Mouse (Mus musculus): ENCODE measurements at regions not wholly inside any gene's neighbourhood (a gene's known extent, or its start where the extent isn't known, plus 50 kb on each side); places are given as distances from the start of the nearest gene placed in this dataset.

- 59% methylated on average over 6 of the region's 6 CpGs for WGBS
- Histone ChIP-seq H3K4me3 (ENCODE audit: low read depth, low read length) (no peak overlapping the region), H3K36me3 (ENCODE audit: control insufficient read depth, insufficient read depth, low read length) (no peaks in the 10 kb centered on the region), H3K4me2 (ENCODE audit: low read depth, low read length, severe bottlenecking) (no peak overlapping the region), H3K4me1 (replicated peaks; ENCODE audit: control insufficient read depth, insufficient read depth, low read length) (no peaks in the 10 kb centered on the region), H3K9ac (ENCODE audit: low read length) (no peak overlapping the region), H3K27ac (ENCODE audit: low read depth, low read length) (no peak overlapping the region), H3K9me3 (ENCODE audit: control insufficient read depth, low read length) (no peaks in the 10 kb centered on the region), H3K27me3 (ENCODE audit: control insufficient read depth, insufficient read depth, low read length) (no peaks in the 10 kb centered on the region)
- no peak for DNase-seq (ENCODE audit: low spot score)
- no peak for ATAC-seq (replicated peaks; ENCODE audit: low FRiP score)
Measured at GRCm38 (mm10) chr16:53073856-53074568, 620.1 kb upstream of the Alcam start.

GRCm38 (mm10) chr16:53071887-53072682 lies 618.2 kb upstream of the Alcam start:
- no peak overlapping the region for H3K4me2 ChIP-seq (ENCODE audit: low read depth, low read length, severe bottlenecking)
- no peaks in the 10 kb centered on the region for H3K36me3 ChIP-seq (ENCODE audit: control insufficient read depth, insufficient read depth, low read length)
- no peak overlapping the region for H3K27ac ChIP-seq (ENCODE audit: low read depth, low read length)
- no peak overlapping the region for H3K4me3 ChIP-seq (ENCODE audit: low read depth, low read length)
- no peaks in the 10 kb centered on the region for H3K27me3 ChIP-seq (ENCODE audit: control insufficient read depth, insufficient read depth, low read length)
- H3K9me3 ChIP-seq (ENCODE audit: control insufficient read depth, low read length): no peaks in the 10 kb centered on the region
- DNase-seq (ENCODE audit: low spot score) (no peak), ATAC-seq (replicated peaks; ENCODE audit: low FRiP score) (no peak)
- no peaks in the 10 kb centered on the region for H3K4me1 ChIP-seq (replicated peaks; ENCODE audit: control insufficient read depth, insufficient read depth, low read length)
- no peak overlapping the region for H3K9ac ChIP-seq (ENCODE audit: low read length)
- WGBS: 91% methylated on average over 9 of the region's 9 CpGs

- Histone ChIP-seq H3K36me3 (ENCODE audit: control insufficient read depth, insufficient read depth, low read length) (no peaks in the 10 kb centered on the region), H3K4me2 (ENCODE audit: low read depth, low read length, severe bottlenecking) (no peak overlapping the region), H3K27me3 (ENCODE audit: control insufficient read depth, insufficient read depth, low read length) (no peaks in the 10 kb centered on the region), H3K9me3 (ENCODE audit: control insufficient read depth, low read length) (no peaks in the 10 kb centered on the region), H3K4me3 (ENCODE audit: low read depth, low read length) (no peak overlapping the region), H3K9ac (ENCODE audit: low read length) (no peak overlapping the region), H3K4me1 (replicated peaks; ENCODE audit: control insufficient read depth, insufficient read depth, low read length) (no peaks in the 10 kb centered on the region), H3K27ac (ENCODE audit: low read depth, low read length) (no peak overlapping the region)
- 83% methylated on average over 3 of the region's 3 CpGs for WGBS
- ATAC-seq (replicated peaks; ENCODE audit: low FRiP score): no peak
- no peak for DNase-seq (ENCODE audit: low spot score)
Measured at GRCm38 (mm10) chr16:53064151-53064550, 610.3 kb upstream of the Alcam start.

DNA sequence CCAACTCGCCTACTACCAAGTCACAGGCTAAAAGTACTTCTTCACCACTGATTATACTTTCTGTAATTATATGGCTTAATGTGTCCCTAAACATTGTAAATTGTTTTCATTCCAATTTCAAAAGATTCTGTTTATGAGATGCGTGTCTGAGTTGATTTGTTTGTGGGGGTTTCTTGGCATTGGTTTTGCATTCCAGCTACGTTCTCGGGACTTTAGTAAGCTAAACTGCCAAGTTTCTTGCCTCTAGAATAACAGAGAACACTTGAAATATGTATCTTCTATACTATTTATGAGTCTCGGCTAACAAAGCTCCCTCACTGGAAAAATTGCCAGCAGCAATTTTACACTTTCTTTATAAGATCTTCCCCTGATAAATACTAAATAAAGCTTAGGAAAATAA lies 609.2 kb upstream of the Alcam start:
- no peak for DNase-seq (ENCODE audit: low spot score)
- H3K4me1 ChIP-seq (replicated peaks; ENCODE audit: control insufficient read depth, insufficient read depth, low read length): no peaks in the 10 kb centered on the region
- no peak overlapping the region for H3K9ac ChIP-seq (ENCODE audit: low read length)
- H3K36me3 ChIP-seq (ENCODE audit: control insufficient read depth, insufficient read depth, low read length): no peaks in the 10 kb centered on the region
- H3K4me3 ChIP-seq (ENCODE audit: low read depth, low read length): no peak overlapping the region
- 89% methylated on average over 5 of the region's 5 CpGs for WGBS
- ATAC-seq (replicated peaks; ENCODE audit: low FRiP score): no peak
- H3K27ac ChIP-seq (ENCODE audit: low read depth, low read length): no peak overlapping the region
- no peak overlapping the region for H3K4me2 ChIP-seq (ENCODE audit: low read depth, low read length, severe bottlenecking)
- H3K9me3 ChIP-seq (ENCODE audit: control insufficient read depth, low read length): no peaks in the 10 kb centered on the region
- H3K27me3 ChIP-seq (ENCODE audit: control insufficient read depth, insufficient read depth, low read length): no peaks in the 10 kb centered on the region

GRCm38 (mm10) chr16:53026056-53026455 lies 572.2 kb upstream of the Alcam start:
- no peak overlapping the region for H3K9ac ChIP-seq (ENCODE audit: low read length)
- no peak for DNase-seq (ENCODE audit: low spot score)

DNA sequence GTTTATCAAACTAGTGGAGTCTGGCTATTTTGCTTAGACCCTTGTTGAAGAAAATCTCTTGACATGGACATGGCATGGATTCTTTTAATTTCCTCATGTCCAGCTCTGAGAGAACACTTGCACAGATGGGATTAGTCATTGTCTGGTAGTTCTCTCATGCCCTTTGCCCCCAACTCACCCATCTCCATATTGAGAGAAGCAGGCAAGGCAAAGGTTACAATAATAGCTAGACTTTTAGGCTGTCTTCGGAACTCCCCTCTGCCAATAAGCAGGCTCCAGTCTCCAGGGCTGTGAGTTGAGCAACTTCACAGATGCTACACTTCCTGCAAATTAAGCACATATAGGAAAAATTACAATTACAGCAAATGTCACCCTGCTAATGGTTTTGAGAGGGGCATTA lies 558.0 kb upstream of the Alcam start:
- no peak for ATAC-seq (replicated peaks; ENCODE audit: low FRiP score)
- H3K27ac ChIP-seq (ENCODE audit: low read depth, low read length): no peak overlapping the region
- H3K4me3 ChIP-seq (ENCODE audit: low read depth, low read length): no peak overlapping the region
- H3K36me3 ChIP-seq (ENCODE audit: control insufficient read depth, insufficient read depth, low read length): no peaks in the 10 kb centered on the region
- no peak overlapping the region for H3K4me2 ChIP-seq (ENCODE audit: low read depth, low read length, severe bottlenecking)
- no peak for DNase-seq (ENCODE audit: low spot score)
- no peaks in the 10 kb centered on the region for H3K9me3 ChIP-seq (ENCODE audit: control insufficient read depth, low read length)
- H3K4me1 ChIP-seq (replicated peaks; ENCODE audit: control insufficient read depth, insufficient read depth, low read length): no peaks in the 10 kb centered on the region
- no peaks in the 10 kb centered on the region for H3K27me3 ChIP-seq (ENCODE audit: control insufficient read depth, insufficient read depth, low read length)
- WGBS: 75% methylated on average over 1 of the region's 1 CpGs
- H3K9ac ChIP-seq (ENCODE audit: low read length): no peak overlapping the region

More at GRCm38 (mm10) chr16:53026056-53026455, 572.2 kb upstream of the Alcam start:
- Histone ChIP-seq H3K36me3 (ENCODE audit: control insufficient read depth, insufficient read depth, low read length) (no peaks in the 10 kb centered on the region), H3K27ac (ENCODE audit: low read depth, low read length) (no peak overlapping the region), H3K27me3 (ENCODE audit: control insufficient read depth, insufficient read depth, low read length) (no peaks in the 10 kb centered on the region), H3K4me3 (ENCODE audit: low read depth, low read length) (no peak overlapping the region), H3K4me2 (ENCODE audit: low read depth, low read length, severe bottlenecking) (no peak overlapping the region), H3K4me1 (replicated peaks; ENCODE audit: control insufficient read depth, insufficient read depth, low read length) (no peaks in the 10 kb centered on the region), H3K9me3 (ENCODE audit: control insufficient read depth, low read length) (no peaks in the 10 kb centered on the region)
- WGBS: 73% methylated on average over 1 of the region's 1 CpGs
- ATAC-seq (replicated peaks; ENCODE audit: low FRiP score): no peak

- DNase-seq (ENCODE audit: low spot score) (no peak), ATAC-seq (replicated peaks; ENCODE audit: low FRiP score) (no peak)
- H3K4me3 ChIP-seq (ENCODE audit: low read depth, low read length): no peak overlapping the region
- no peak overlapping the region for H3K27ac ChIP-seq (ENCODE audit: low read depth, low read length)
- no peaks in the 10 kb centered on the region for H3K9me3 ChIP-seq (ENCODE audit: control insufficient read depth, low read length)
- no peak overlapping the region for H3K9ac ChIP-seq (ENCODE audit: low read length)
- H3K4me1 ChIP-seq (replicated peaks; ENCODE audit: control insufficient read depth, insufficient read depth, low read length): no peaks in the 10 kb centered on the region
- no peaks in the 10 kb centered on the region for H3K36me3 ChIP-seq (ENCODE audit: control insufficient read depth, insufficient read depth, low read length)
- WGBS: 80% methylated on average over 1 of the region's 1 CpGs
- no peak overlapping the region for H3K4me2 ChIP-seq (ENCODE audit: low read depth, low read length, severe bottlenecking)
- no peaks in the 10 kb centered on the region for H3K27me3 ChIP-seq (ENCODE audit: control insufficient read depth, insufficient read depth, low read length)
Measured at GRCm38 (mm10) chr16:52988852-52989397, 535.1 kb upstream of the Alcam start.

DNA sequence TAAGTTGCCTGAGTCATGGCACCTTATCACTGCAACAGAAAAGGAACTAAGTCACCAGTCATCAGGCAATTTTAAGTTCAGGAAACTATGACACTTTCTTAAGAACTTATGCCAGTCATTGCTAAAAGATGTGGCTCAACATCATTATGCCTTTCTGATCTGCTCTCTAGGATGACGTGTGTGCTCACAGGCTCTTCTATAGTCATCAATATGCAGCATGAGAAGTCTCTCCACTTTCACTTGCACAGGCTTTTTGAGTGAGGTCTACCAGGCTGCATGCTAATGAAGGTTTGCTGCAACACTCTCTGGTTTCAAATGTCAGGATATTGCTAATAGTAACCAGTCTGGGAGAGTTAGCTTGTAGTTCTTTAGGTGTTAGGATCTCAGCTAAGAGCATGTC lies 530.5 kb upstream of the Alcam start:
- Histone ChIP-seq H3K4me3 (ENCODE audit: low read depth, low read length) (no peak overlapping the region), H3K9ac (ENCODE audit: low read length) (no peak overlapping the region), H3K36me3 (ENCODE audit: control insufficient read depth, insufficient read depth, low read length) (no peaks in the 10 kb centered on the region), H3K9me3 (ENCODE audit: control insufficient read depth, low read length) (no peaks in the 10 kb centered on the region), H3K4me1 (replicated peaks; ENCODE audit: control insufficient read depth, insufficient read depth, low read length) (no peaks in the 10 kb centered on the region), H3K27ac (ENCODE audit: low read depth, low read length) (no peak overlapping the region), H3K27me3 (ENCODE audit: control insufficient read depth, insufficient read depth, low read length) (no peaks in the 10 kb centered on the region), H3K4me2 (ENCODE audit: low read depth, low read length, severe bottlenecking) (no peak overlapping the region)
- WGBS: 59% methylated on average over 1 of the region's 1 CpGs
- DNase-seq (ENCODE audit: low spot score): no peak
- peak; percentile 51; the same call in 1 of the 2 replicates for ATAC-seq (replicated peaks; ENCODE audit: low FRiP score)
